Mouse (Mus musculus): ENCODE results near the gene Sco1.
"Not testable (repeated sequence)": the region's sequence is repeated elsewhere in the genome, so short reads cannot be mapped to it uniquely, and the experiment has no call there.

The Sco1 gene

DNA sequence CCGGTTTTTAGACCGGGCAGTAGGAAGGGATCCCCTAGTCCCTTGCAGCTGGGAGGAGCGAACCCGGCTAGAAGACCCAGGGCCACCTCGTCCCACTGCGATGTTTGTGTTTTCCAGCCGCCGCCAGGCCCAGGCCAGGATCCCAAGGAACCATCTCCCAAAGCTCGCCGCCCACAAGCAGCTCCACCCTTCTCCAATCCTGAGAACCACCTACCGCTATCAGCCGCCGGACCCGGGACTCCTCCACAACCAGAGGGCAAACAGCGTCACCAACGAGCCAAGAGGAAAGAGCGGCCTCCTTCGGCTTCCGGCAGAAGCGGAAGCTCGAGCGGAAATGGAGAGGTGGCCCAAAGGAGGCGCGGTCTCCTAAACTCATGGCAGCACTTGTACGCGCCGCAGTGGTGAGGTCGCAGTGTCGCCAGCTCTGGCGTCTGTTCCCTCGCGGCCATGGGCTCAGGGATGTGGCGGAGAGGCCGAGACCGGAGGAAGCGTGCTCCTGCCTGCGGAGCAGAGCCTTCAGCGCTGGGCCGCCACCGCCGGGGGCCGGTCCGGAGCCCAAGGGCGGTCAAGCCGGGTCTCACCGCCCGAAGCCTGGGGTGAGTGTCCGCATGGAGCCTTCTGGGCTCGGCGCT is at the start of gene Sco1, which contains the start of gene Adprm:
Gene Sco1, plus strand, starts transcription at position 350 of the 632 bp plus-strand sequence.
Gene Adprm, minus strand, starts transcription at position 274 of the 632 bp plus-strand sequence.
- peak; percentile 90 for DNase-seq (ENCODE audit: low read depth, low spot score)

DNA sequence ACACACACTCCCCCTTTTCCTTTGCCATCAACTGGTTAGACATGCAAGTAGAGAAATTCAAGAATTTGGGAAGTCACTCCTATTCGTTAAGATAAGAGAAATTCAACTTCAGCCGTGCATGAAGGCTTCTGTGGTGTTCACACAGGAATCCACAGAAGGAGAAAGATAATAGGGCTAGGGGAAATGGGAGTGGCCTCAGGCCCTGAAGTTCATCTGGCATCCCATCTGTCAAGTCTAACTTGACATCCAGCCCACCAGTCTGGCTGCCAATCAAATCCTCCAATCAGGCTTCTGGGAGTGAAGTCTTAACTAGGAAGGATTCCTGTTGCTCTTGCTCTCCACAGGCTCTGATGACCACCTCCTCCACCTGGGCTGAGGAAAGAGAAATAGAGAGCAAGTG is 49.6 kb upstream of the Sco1 start:
- no peak for DNase-seq (ENCODE audit: low read depth, low spot score)

DNA sequence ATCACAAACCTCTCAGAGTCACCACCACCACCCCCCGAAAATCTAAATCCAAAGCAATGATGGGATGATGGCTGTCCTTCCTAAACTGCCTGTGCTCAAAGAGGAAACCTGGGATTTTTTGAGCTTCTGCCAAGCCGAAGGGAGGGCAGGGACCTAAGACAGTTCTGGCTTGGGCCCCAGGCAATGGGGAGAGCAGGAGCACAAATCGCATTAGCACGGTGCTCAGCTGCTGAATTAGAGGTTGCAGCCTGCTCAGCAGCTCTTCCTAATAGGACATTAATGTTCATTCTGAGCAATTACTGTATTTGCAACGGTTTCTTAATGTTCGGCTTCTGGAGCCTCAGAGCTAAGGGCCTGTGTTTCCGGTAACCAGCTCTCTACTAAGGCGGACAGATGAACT is 44.5 kb upstream of the Sco1 start:
- DNase-seq (ENCODE audit: low read depth, low spot score), result no peak

DNA sequence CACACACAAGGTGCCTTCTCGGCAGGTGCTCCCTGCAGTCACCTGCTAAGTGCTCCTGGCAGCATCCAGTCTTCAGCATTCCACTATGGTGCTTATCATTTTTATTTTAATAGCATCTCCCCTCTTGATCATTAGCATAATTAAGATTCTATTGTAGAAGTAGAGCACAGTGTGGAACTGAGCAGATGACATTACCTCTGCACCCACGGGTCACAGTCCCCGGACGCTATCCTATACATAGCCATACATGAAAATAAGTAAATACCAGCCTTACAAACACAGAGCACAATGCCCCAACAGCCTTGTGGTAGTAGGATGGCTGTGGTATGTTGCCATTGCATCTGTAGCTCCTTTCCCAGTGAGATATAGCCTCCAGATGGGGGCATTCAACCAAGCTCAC is 43.9 kb upstream of the Sco1 start:
- no peak for DNase-seq (ENCODE audit: low read depth, low spot score)

DNA sequence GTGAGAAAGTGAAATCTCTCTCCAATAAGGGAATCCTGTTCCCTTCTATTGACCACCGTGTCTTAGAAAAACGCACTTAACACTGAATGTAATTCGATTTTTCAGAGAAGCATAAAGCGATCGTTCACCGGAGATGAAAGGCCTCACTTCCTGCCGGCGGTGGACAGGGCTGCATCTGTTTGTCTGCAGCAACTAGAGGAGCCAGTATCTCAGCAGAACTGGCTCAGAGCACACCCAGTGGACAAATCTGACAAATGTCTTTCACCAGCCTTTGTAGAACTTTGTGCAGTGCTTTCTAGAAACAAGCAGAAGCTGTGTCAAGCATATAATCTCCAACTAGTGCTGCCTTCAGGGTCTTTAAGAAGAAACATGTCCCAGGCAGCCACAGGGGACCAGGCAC is 42.0 kb upstream of the Sco1 start:
- no peak for DNase-seq (ENCODE audit: low read depth, low spot score)

DNA sequence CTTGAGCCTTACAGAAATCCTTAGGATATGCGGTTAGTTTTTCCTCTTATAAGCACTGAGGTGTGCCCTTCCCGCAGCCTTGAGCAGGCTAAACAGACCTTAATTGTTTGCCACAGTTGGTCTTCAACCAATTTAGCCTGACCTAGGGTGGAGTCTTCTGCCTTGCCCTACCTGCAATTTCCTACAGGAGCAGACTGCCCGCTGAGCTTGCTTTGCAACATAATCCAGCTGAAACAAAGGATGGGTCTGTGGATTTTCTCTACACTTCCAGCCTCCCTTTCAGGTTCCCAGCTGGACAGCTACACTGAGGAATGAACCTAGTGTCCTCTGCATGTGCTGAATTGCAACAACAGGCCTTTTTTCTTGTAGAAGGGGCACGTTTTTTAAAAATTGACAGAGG is 40.8 kb upstream of the Sco1 start:
- DNase-seq (ENCODE audit: low read depth, low spot score), result no peak

DNA sequence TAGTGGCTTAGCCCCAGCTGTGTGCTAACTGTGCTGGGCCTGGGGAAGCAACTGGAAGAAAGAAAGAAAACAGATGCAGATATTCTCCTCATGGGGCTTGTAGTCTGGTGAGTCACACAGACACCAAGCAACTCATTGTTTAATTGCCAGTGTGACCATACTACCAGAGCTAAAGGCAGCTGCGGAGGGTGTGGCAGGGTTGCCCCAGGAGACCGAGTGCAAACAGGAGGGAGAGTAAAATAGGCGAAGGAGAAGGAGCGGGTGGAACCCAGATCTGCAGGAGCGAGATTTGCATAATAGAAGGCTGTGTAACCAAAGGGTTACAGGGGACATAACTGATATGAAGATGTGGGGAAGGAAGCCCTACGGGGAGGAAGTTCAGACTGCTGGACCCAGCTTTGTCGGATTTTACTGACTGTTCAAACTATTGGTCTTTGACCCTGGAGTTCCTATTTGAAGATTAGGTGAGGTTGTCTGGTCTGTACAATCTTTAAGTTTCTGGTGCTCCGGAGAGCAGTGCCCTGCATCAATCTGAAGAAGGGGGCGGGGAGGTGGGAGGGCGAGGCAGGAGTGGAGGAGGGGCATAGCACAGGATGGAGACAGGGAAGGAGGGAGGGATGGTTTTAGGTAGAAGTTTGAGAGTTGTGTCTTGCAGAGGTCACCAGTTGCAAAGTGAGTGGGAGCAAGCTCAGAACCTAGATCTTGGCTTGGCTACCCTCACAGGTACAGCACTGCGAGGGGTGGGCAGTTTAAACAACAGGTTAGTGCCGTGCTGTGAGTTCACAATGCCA is 34.5 kb upstream of the Sco1 start:
- DNase-seq (ENCODE audit: low read depth, low spot score), result no peak

DNA sequence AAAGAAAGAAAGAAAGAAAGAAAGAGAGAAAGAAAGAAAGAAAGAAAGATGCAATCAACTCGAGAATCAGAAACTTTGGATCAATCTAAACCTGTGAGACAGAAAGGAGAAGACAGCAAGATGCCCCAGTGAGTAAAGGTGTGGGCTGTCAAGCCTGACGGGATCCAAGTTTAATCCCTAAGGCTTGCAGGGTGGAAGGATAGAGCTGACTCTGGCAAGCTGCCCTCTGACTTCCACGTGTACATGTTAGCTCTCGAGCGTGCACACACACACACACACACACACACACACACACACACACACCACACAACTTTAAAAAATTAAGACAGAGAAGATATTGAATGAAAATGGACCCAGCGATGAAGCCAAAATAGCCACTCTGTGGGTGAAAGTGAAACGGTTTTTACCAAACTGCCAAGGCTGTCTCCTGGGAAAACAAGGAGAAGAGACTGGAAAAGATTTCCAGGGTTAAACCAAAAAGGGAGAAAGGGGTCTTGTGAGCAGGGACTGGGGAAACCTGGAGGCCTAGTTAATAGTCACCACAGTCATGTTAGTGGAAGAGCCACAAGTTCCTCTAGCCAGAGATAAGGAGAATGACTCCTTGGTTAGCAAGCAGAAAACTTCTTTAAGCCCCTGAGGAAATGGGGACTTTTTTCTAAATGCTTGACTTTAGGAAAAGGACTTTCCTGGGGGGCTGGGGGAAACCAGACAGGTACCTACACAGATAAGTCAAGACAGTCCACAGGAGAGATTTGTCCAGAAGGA is 32.6 kb upstream of the Sco1 start:
- DNase-seq (ENCODE audit: low read depth, low spot score), result no peak

DNA sequence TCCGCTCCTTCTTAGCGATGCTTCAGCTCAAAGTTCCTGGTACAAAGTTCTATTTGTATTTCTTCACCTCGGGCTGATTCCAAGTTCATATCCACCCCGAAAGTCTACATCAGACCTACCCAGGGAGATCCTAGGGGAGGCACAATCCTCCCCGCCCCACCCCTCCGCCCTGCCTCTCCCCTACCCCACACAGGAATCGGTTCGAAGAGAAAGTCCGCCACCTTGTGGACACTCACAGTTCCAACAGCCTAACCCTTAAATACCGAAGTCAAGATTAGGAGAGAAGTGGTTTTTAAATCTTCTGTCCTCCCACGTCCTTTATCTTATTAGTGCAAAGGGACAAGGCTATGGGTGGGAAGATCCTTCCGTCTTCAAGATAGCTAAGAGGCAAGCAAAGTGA is 31.5 kb upstream of the Sco1 start:
- DNase-seq (ENCODE audit: low read depth, low spot score), result peak; percentile 27

DNA sequence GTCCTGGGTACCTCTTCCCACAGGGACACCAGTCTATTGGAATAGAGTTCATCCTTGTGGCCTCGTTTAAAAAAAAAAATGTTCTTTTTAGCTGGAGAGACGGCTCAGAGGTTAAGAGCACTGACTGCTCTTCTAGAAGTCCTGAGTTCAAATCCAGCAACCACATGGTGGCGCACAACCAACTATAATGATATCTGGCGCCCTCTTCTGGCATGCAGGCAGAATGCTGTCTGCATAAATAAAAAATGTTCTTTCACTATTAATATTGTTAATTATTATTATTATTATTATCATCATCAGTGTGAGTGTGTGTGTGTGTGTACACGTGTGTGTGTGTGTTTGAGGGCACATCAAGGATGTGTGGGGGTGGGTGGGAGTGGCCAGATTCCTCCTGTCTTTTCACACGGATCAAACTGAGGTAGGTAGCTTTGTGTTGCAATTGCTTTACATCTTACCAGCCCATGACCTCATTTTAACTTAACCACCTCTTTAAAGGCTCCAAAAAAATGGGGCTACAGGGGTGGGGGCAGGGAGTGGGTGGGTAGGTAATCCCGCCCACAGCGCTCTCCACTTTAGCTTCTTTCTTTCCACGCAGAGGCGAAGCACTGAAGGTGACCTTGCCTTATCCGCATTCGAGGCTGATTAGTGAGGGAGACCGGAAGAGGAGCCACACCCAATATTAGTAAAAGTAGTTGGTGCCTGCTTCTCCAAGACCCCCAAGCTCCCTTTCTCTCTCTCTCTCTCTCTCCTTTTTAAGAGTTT is 29.9 kb upstream of the Sco1 start:
- DNase-seq (ENCODE audit: low read depth, low spot score), result no peak

DNA sequence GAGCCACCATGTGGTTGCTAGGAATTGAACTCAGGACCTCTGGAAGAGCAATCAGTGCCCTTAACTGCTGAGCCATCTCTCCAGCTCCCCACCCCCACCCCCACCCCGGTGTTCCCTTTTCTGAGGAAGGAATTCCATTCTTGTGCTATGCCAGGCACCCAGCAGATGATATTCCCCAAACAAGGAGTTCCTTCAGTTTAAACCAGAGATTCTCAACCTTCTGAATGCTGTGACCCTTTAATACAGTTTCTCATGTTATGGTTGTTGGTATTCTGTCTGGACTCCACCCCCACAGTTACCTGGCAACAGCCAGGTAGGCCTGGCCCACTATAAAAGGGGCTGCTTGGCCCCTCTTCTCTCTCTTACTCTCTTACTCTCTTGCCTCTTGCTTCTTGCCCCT is 29.3 kb upstream of the Sco1 start:
- DNase-seq (ENCODE audit: low read depth, low spot score), result not testable (repeated sequence)

DNA sequence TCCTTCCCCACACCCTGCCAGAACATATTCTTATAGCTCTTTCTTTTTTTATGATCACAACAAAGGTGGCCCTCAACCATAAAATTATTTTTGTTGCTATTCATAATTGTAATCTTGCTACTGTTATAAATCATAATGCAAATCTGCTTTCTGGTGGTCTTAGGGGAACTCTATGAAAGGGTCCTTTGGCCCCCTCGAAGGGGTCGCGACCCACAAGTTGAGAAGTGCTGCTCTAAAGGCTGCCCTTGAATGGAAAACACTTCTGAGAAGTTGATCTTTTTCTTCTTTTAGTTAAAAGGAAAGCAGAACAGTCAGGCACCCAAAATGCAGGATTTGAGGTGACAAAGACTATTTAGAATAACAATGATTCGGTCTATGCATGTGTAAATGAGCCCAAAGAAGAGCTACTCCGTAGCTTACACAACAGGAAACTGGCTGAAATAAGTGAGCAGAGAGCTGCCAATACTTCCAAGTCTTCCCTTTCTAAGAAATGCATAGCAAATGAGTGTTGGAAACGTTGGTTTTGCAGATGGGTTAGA is 28.6 kb upstream of the Sco1 start:
- no peak for DNase-seq (ENCODE audit: low read depth, low spot score)

DNA sequence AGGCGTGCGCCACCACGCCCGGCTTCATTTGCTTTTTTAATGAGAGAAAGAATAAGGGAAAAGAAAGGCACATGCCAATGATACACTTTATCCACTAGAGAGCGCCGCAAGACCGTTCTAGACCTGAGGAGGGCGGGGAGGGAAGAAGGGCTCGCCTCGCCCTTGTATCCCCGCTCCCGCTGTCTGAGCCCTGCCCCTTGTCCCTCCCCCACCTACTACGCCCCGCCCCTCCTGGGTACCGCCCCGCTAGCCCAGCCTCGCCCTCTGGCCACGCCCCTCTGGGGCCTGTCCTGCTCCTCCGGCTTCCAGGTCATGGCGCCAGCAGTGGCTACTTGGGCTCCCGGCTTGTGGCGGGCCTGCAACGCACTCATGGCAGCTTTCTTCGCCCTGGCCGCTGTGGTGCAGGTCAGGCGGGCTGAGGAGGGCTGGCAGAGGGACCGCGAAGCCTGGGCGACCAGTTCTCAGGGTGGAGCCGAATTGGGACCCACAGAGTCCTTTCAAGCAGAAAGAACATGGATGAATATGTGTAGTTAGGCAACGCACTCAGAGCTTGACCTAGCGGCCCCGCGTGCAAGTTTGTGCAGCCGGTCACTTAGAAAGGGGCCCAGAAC is 27.5 kb upstream of the Sco1 start, which contains the start of gene Tmem220:
Gene Tmem220, plus strand, starts transcription at position 288 of the 611 bp plus-strand sequence.
- DNase-seq (ENCODE audit: low read depth, low spot score), result peak; percentile 72

DNA sequence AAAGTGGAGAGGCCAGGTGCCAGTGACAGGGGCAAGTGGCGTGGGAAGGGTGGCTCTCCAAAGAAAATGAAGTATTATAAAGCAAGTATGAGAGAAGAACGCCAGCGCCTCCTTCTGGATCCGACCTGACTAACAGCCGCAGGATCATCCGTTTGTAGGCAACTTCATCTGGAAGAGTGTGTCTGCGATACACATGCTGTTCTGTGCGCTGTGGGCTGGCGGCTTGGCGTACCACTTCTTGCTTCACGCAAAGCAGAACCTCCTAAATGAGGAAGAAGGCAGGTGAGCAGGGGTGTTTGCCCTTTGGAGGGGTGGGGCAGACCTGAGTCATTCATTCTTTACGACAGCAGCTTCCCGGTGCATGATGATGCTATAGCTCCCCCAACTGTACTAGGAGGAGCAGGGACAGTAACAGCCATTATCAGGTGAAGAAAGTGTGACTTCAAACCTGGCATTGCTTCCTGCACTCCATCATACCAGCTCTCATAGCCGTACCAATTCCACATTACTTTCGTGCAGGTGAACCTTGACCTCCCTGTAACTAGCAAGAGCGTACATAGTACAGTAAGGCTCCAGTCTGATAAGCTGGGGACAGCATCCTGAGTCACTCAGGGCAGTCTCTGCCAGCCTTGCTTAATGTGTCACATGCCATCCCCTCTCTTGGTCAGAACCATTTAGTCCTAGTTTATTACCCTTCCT is 21.4 kb upstream of the Sco1 start:
- no peak for DNase-seq (ENCODE audit: low read depth, low spot score)

DNA sequence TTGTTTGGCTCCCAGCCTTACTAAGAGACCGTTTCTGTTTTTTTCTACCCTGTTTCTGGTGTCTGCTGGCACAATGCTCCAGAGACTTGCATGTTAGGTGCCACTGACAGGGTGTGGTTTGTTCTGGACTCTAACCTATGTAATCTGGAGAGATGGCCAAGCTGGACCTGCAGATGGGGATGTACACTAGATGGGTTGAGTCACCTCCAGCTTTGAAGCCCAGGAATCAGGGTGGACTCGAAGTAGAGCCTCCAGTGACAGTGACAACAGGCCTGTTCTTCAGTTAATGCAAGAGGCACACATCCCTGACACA is 20.9 kb upstream of the Sco1 start:
- no peak for DNase-seq (ENCODE audit: low read depth, low spot score)

DNA sequence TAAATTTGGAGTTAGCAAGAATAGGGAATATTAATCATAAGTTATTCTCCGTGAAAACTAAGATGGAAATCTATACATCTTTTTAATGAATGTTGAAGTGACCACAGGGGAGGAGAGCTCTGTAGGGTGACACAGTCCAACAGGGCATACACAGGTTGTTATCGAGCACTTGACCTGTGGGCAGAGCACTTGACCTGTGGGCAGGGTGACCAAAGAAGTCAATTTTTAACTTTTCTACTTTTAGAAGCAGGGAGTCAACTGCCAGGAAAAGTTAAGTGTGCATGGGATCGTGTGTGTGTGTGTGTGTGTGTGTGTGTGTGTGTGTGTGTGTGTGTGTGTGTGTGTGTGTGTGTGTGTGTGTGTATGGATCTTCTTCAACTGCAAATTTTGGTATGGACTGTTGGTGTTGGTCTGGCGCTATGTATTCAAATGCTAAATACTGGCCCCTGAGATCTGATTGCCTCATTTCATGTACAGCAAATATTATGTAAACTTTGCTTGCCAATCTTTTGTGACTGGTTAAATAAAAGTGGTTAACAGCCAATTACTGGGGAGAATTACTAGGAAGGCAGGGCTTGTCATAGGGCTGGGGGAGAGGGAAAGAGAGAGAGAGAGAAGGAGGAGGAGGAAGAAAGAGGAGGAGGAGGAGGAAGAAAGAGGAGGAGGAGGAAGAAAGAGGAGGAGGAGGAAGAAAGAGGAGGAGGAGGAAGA is 17.5 kb upstream of the Sco1 start:
- no peak for DNase-seq (ENCODE audit: low read depth, low spot score)

DNA sequence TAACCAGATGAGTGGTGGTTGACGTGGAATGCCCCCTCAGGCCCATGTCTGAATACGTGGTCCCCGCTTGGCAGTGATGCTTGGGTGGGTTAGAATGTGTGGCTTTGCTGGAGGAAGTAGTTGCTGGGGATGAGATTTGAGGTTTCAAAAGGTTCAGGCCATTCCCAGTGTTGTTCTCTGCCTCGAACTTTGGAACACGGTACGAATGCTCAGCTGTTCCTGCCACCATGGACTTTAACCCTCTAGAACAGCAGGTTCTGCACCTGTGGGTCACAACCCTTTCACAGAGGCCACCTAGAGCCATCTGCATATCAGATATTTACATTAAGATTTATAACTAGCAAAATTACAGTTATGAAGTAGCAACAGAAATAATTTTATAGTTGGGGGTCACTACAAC is 16.2 kb upstream of the Sco1 start:
- no peak for DNase-seq (ENCODE audit: low read depth, low spot score)

DNA sequence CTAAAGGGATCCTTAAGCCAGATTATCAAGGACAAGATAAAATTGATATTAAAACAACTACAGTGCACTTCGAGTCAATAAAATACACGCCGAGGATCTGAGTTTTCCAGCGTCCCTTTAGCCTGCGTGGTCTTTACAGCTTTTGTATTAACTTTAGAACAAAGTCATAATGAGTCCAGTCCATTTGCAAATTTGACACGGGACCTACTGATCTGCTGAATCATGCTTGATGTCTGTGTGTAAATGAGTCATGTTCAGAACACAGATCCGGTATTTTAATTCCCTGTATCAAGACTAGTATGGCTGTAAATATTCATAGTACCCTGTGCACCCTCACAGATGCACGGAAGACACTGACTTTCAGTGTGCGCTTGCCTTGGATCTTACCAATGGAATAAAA is 15.6 kb upstream of the Sco1 start:
- DNase-seq (ENCODE audit: low read depth, low spot score), result no peak

DNA sequence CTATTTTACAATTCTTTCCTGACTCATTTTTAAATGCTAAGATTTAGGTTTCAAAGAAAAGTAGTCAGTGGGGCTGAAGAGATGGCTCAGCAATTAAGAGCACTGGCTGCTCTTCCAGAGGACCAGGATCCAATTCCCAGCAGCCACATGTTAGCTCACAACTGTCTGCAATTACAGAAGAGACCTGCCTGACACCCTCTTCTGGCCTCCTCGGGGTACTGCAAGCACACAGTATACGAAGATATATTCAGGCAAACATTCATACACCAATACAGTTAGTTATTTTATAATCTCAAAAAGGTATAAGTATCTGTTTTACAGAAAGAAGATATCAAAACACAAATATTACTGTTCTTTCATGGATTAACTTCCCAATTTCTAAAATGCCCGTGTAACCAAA is 12.7 kb upstream of the Sco1 start:
- no peak for DNase-seq (ENCODE audit: low read depth, low spot score)

DNA sequence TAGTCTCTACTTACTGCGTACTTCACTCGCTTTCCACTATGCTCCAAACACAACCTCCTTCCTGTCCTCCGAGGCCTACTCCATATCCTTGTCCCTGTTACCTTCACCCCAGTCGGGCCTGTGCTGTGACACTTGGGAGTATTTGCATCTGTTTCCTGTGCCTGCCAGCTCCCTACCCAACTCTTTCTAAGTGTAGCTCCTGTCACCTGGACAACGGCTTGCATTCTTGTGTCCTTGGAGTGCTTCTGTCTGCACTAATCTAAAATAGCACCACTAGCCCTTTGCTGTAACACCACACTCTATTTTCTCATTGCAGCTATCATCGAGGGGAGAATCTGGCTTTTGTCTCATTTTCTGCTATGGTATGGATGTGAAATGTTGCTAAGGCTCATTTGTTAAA is 12.0 kb upstream of the Sco1 start:
- DNase-seq (ENCODE audit: low read depth, low spot score), result no peak

Measured in telencephalon, adult 2 months (tissue).